Mouse (Mus musculus) midbrain, embryonic 13.5 days (tissue): ENCODE results near the gene Atp6v0d1. TPM values are rescaled to one million over a fixed set of nuclear protein-coding genes. Genes with fewer than 3 reads are reported as not detected.

Experiments
- ATAC-seq: fragments of 200-750 bp; cut with Nextera tagmentation; 2 replicates; pipeline ENCODE4 v1.8.0; 2017; ENCODE audit warnings: mild to moderate bottlenecking, moderate TSS enrichment, moderate library complexity
- H3K27ac ChIP-seq: fragments of 300-500 bp; sonication (generic); 2 replicates; pipeline ENCODE4 v1.5.1; 2015; ENCODE audit warnings: inconsistent platforms, mild to moderate bottlenecking, moderate library complexity
- H3K27me3 ChIP-seq: fragments of 300-500 bp; sonication (generic); 2 replicates; pipeline ENCODE4 v1.6.1; 2015; ENCODE audit warnings: mild to moderate bottlenecking, inconsistent platforms
- H3K36me3 ChIP-seq: fragments of 300-500 bp; sonication (generic); 2 replicates; pipeline ENCODE4 v1.6.1; 2015; ENCODE audit warnings: mild to moderate bottlenecking, inconsistent platforms
- H3K4me1 ChIP-seq: fragments of 300-500 bp; sonication (generic); replicated peaks from 2 replicates; pipeline ENCODE4 v1.6.1; 2015; ENCODE audit warnings: inconsistent platforms
- H3K4me2 ChIP-seq: fragments of 300-500 bp; sonication (generic); replicated peaks from 2 replicates; pipeline ENCODE4 v1.6.1; 2015; ENCODE audit warnings: moderate library complexity, mild to moderate bottlenecking, inconsistent platforms
- H3K4me3 ChIP-seq: fragments of 300-500 bp; sonication (generic); replicated peaks from 2 replicates; pipeline ENCODE4 v1.5.1; 2015; ENCODE audit warnings: mild to moderate bottlenecking, inconsistent platforms
- H3K9ac ChIP-seq: fragments of 300-500 bp; sonication (generic); replicated peaks from 2 replicates; pipeline ENCODE4 v1.6.1; 2015; ENCODE audit warnings: mild to moderate bottlenecking, inconsistent platforms
- H3K9me3 ChIP-seq: fragments of 300-500 bp; sonication (generic); 2 replicates; pipeline ENCODE4 v1.6.1; 2016; ENCODE audit warnings: mild to moderate bottlenecking, inconsistent platforms
- WGBS: fragments of 180-500 bp; shearing (Covaris S2); methylation state at CpG from one replicate; pipeline ENCODE4 v1.1.7; 2015; 5-methylcytosine and 5-hydroxymethylcytosine counted together
- polyA plus RNA-seq: library from polyadenylated mRNA; unstranded; fragments of >200 nt; fragmentation: Nextera tagmentation; extraction: Ambion mirVana; gene quantifications from 2 replicates; pipeline ENCODE4 v1.2.1, GENCODE M21; 2015

Atp6v0d1 gene
- polyA plus RNA-seq, 1 experiment from 2014 or later: 177 TPM

- H3K27ac ChIP-seq: no peak overlapping the region
- no peak overlapping the region for H3K4me2 ChIP-seq
- no peak for ATAC-seq
- WGBS: 59% methylated on average over 3 of the region's 3 CpGs
- no peaks in the 10 kb centered on the region for H3K9me3 ChIP-seq
- no peak overlapping the region for H3K4me3 ChIP-seq
- H3K27me3 ChIP-seq: no peaks in the 10 kb centered on the region
- no peaks in the 10 kb centered on the region for H3K36me3 ChIP-seq
- no peak overlapping the region for H3K9ac ChIP-seq
- peaks cover 24% of the 10 kb centered on the region for H3K4me1 ChIP-seq
Measured at GRCm38 (mm10) chr8:105493495-105493894, 72.4 kb downstream of the Atp6v0d1 start.

GRCm38 (mm10) chr8:105489281-105489680 lies 76.6 kb downstream of the Atp6v0d1 start:
- ATAC-seq: no peak
- WGBS: 56% methylated on average over 1 of the region's 1 CpGs

GRCm38 (mm10) chr8:105488082-105488481 lies 77.8 kb downstream of the Atp6v0d1 start:
- 73% methylated on average over 3 of the region's 3 CpGs for WGBS
- ATAC-seq: no peak
- H3K4me2 ChIP-seq: no peak overlapping the region
- peaks cover 12% of the 10 kb centered on the region for H3K4me1 ChIP-seq
- no peaks in the 10 kb centered on the region for H3K9me3 ChIP-seq
- H3K36me3 ChIP-seq: no peaks in the 10 kb centered on the region
- H3K4me3 ChIP-seq: no peak overlapping the region
- no peak overlapping the region for H3K9ac ChIP-seq
- no peak overlapping the region for H3K27ac ChIP-seq
- no peaks in the 10 kb centered on the region for H3K27me3 ChIP-seq

More at GRCm38 (mm10) chr8:105489281-105489680, 76.6 kb downstream of the Atp6v0d1 start:
- Histone ChIP-seq H3K9ac (no peak overlapping the region), H3K27ac (no peak overlapping the region), H3K4me1 (peaks cover under 1% of the 10 kb centered on the region; the same call in 1 of the 2 replicates), H3K9me3 (no peaks in the 10 kb centered on the region), H3K27me3 (no peaks in the 10 kb centered on the region), H3K36me3 (no peaks in the 10 kb centered on the region), H3K4me3 (no peak overlapping the region), H3K4me2 (no peak overlapping the region)

GRCm38 (mm10) chr8:105484392-105484791 lies 81.5 kb downstream of the Atp6v0d1 start:
- ATAC-seq: peak; percentile 64
- Histone ChIP-seq H3K27me3 (no peaks in the 10 kb centered on the region), H3K9ac (no peak overlapping the region), H3K4me1 (peaks cover 22% of the 10 kb centered on the region), H3K4me3 (no peak overlapping the region), H3K4me2 (no peak overlapping the region), H3K9me3 (no peaks in the 10 kb centered on the region), H3K27ac (0 out of 2 replicates have a peak overlapping the region, but pooled peaks have one; percentile 30), H3K36me3 (peaks cover 8% of the 10 kb centered on the region; the same call in 1 of the 2 replicates)
- WGBS: 20% methylated on average over 2 of the region's 2 CpGs

- H3K27me3 ChIP-seq: no peaks in the 10 kb centered on the region
- H3K4me2 ChIP-seq: no peak overlapping the region
- no peak overlapping the region for H3K9ac ChIP-seq
- peaks cover 22% of the 10 kb centered on the region for H3K4me1 ChIP-seq
- 20% methylated on average over 3 of the region's 3 CpGs for WGBS
- no peak overlapping the region for H3K4me3 ChIP-seq
- H3K36me3 ChIP-seq: peaks cover 8% of the 10 kb centered on the region; the same call in 1 of the 2 replicates
- ATAC-seq: peak; percentile 31; the same call in 1 of the 2 replicates
- H3K27ac ChIP-seq: 0 out of 2 replicates have a peak overlapping the region, but pooled peaks have one; percentile 30
- no peaks in the 10 kb centered on the region for H3K9me3 ChIP-seq
Measured at GRCm38 (mm10) chr8:105484030-105484368, 81.8 kb downstream of the Atp6v0d1 start.

GRCm38 (mm10) chr8:105483212-105484029 lies 82.4 kb downstream of the Atp6v0d1 start:
- Histone ChIP-seq H3K27me3 (no peaks in the 10 kb centered on the region), H3K27ac (no peak overlapping the region), H3K9me3 (no peaks in the 10 kb centered on the region), H3K4me2 (no peak overlapping the region), H3K36me3 (peaks cover 13% of the 10 kb centered on the region; the same call in 1 of the 2 replicates), H3K9ac (no peak overlapping the region), H3K4me1 (peaks cover 22% of the 10 kb centered on the region), H3K4me3 (no peak overlapping the region)
- peak; percentile 65 for ATAC-seq
- 31% methylated on average over 14 of the region's 14 CpGs for WGBS

GRCm38 (mm10) chr8:105482123-105482522 lies 83.7 kb downstream of the Atp6v0d1 start:
- 85% methylated on average over 8 of the region's 8 CpGs for WGBS
- ATAC-seq: no peak
- Histone ChIP-seq H3K36me3 (peaks cover 16% of the 10 kb centered on the region; the same call in 1 of the 2 replicates), H3K9ac (no peak overlapping the region), H3K27me3 (no peaks in the 10 kb centered on the region), H3K4me2 (no peak overlapping the region), H3K27ac (no peak overlapping the region), H3K4me1 (peaks cover 22% of the 10 kb centered on the region), H3K9me3 (no peaks in the 10 kb centered on the region), H3K4me3 (no peak overlapping the region)

GRCm38 (mm10) chr8:105481453-105481852 lies 84.4 kb downstream of the Atp6v0d1 start:
- H3K4me1 ChIP-seq: peaks cover 25% of the 10 kb centered on the region

GRCm38 (mm10) chr8:105481013-105481412 lies 84.8 kb downstream of the Atp6v0d1 start:
- H3K36me3 ChIP-seq: peaks cover 16% of the 10 kb centered on the region; the same call in 1 of the 2 replicates
- H3K4me1 ChIP-seq: peaks cover 25% of the 10 kb centered on the region
- no peak overlapping the region for H3K4me3 ChIP-seq
- no peaks in the 10 kb centered on the region for H3K9me3 ChIP-seq
- H3K4me2 ChIP-seq: no peak overlapping the region
- no peak overlapping the region for H3K9ac ChIP-seq
- H3K27ac ChIP-seq: no peak overlapping the region
- WGBS: 35% methylated on average over 2 of the region's 2 CpGs
- ATAC-seq: no peak
- H3K27me3 ChIP-seq: peaks cover 2% of the 10 kb centered on the region; the same call in 1 of the 2 replicates

More at GRCm38 (mm10) chr8:105481453-105481852, 84.4 kb downstream of the Atp6v0d1 start:
- WGBS: 67% methylated on average over 6 of the region's 6 CpGs
- H3K4me3 ChIP-seq: no peak overlapping the region
- no peaks in the 10 kb centered on the region for H3K27me3 ChIP-seq
- no peak overlapping the region for H3K4me2 ChIP-seq
- no peak overlapping the region for H3K9ac ChIP-seq
- H3K9me3 ChIP-seq: no peaks in the 10 kb centered on the region
- H3K36me3 ChIP-seq: peaks cover 16% of the 10 kb centered on the region; the same call in 1 of the 2 replicates
- no peak overlapping the region for H3K27ac ChIP-seq
- no peak for ATAC-seq

GRCm38 (mm10) chr8:105477792-105478191 lies 88.1 kb downstream of the Atp6v0d1 start:
- WGBS: 78% methylated on average over 3 of the region's 3 CpGs
- H3K27me3 ChIP-seq: peaks cover 14% of the 10 kb centered on the region
- ATAC-seq: no peak
- H3K9ac ChIP-seq: no peak overlapping the region
- no peak overlapping the region for H3K4me2 ChIP-seq
- no peak overlapping the region for H3K27ac ChIP-seq
- H3K9me3 ChIP-seq: no peaks in the 10 kb centered on the region
- peaks cover 43% of the 10 kb centered on the region for H3K4me1 ChIP-seq
- H3K36me3 ChIP-seq: peaks cover 16% of the 10 kb centered on the region; the same call in 1 of the 2 replicates
- no peak overlapping the region for H3K4me3 ChIP-seq

- peaks cover 14% of the 10 kb centered on the region for H3K27me3 ChIP-seq
- peaks cover 52% of the 10 kb centered on the region for H3K4me1 ChIP-seq
- H3K36me3 ChIP-seq: peaks cover 13% of the 10 kb centered on the region; the same call in 1 of the 2 replicates
- no peak for ATAC-seq
- H3K9me3 ChIP-seq: no peaks in the 10 kb centered on the region
- WGBS: 44% methylated on average over 25 of the region's 25 CpGs
- H3K4me3 ChIP-seq: no peak overlapping the region
- no peak overlapping the region for H3K27ac ChIP-seq
- no peak overlapping the region for H3K9ac ChIP-seq
- H3K4me2 ChIP-seq: no peak overlapping the region
Measured at GRCm38 (mm10) chr8:105476628-105477413, 89.0 kb downstream of the Atp6v0d1 start.

- 93% methylated on average over 7 of the region's 7 CpGs for WGBS
- H3K36me3 ChIP-seq: peaks cover 8% of the 10 kb centered on the region; the same call in 1 of the 2 replicates
- 0 out of 2 replicates have a peak overlapping the region, but pooled peaks have one; percentile 12 for H3K9ac ChIP-seq
- no peaks in the 10 kb centered on the region for H3K9me3 ChIP-seq
- no peak for ATAC-seq
- no peak overlapping the region for H3K27ac ChIP-seq
- no peak overlapping the region for H3K4me2 ChIP-seq
- H3K27me3 ChIP-seq: peaks cover 14% of the 10 kb centered on the region
- no peak overlapping the region for H3K4me3 ChIP-seq
- H3K4me1 ChIP-seq: peaks cover 56% of the 10 kb centered on the region
Measured at GRCm38 (mm10) chr8:105476161-105476560, 89.7 kb downstream of the Atp6v0d1 start.
